Comparison of ENCODE assay signal across 8 mouse cellular contexts in genomic region chr3:88623346-88624135, GRCm38 (mm10). TPM values are rescaled to one million over a fixed set of nuclear protein-coding genes. Genes with fewer than 3 reads are reported as not detected.
A peak's percentile ranks its signal among the peaks of the same experiment; 100 is the strongest.
DNase-seq lines count a peak whose midpoint lies in the region; ATAC-seq and TF ChIP-seq lines count a peak whose summit lies in the region.

No protein-coding gene starts in this region.

- no peak for ATAC-seq in embryonic facial prominence, embryonic 11.5 days (replicated peaks; ENCODE audit: insufficient number of reproducible peaks, low FRiP score, low TSS enrichment, low read depth)
- ATAC-seq in hindbrain, embryonic 12.5 days (ENCODE audit: low FRiP score): no peak
- no peak for ATAC-seq in liver, embryonic 16.5 days (ENCODE audit: low read depth)

- peaks cover 5% of the 10 kb centered on the region; the same call in 1 of the 2 replicates for H3K4me1 ChIP-seq in embryonic facial prominence, embryonic 11.5 days (ENCODE audit: control insufficient read depth, insufficient read depth, low read length)
- peaks cover 53% of the 10 kb centered on the region for H3K4me1 ChIP-seq in hindbrain, embryonic 12.5 days
- H3K4me1 ChIP-seq in liver, embryonic 16.5 days (ENCODE audit: control insufficient read depth, low read depth, low read length): peaks cover 78% of the 10 kb centered on the region
- H3K4me1 ChIP-seq in olfactory bulb, adult 2 months (ENCODE audit: control insufficient read depth, insufficient read depth, low read length): peaks cover 53% of the 10 kb centered on the region

- peaks cover 14% of the 10 kb centered on the region for H3K36me3 ChIP-seq in C2C12 (ENCODE audit: control insufficient read depth, insufficient read depth)
- H3K36me3 ChIP-seq in embryonic facial prominence, embryonic 11.5 days (replicated peaks; ENCODE audit: control insufficient read depth, insufficient read depth, low read depth, low read length): no peaks in the 10 kb centered on the region; the same call in 1 of the 2 replicates
- H3K36me3 ChIP-seq in hindbrain, embryonic 12.5 days: peaks cover 14% of the 10 kb centered on the region; the same call in 1 of the 2 replicates
- no peaks in the 10 kb centered on the region for H3K36me3 ChIP-seq in liver, embryonic 16.5 days (ENCODE audit: control insufficient read depth, insufficient read depth)

- H3K27me3 ChIP-seq in C2C12 (ENCODE audit: control insufficient read depth, insufficient read depth, insufficient read length): no peaks in the 10 kb centered on the region
- no peaks in the 10 kb centered on the region for H3K27me3 ChIP-seq in embryonic facial prominence, embryonic 11.5 days (ENCODE audit: control insufficient read depth, insufficient read depth, low read length)
- H3K27me3 ChIP-seq in hindbrain, embryonic 12.5 days: no peaks in the 10 kb centered on the region
- H3K27me3 ChIP-seq in liver, embryonic 16.5 days (ENCODE audit: control insufficient read depth, insufficient read depth, low read depth, low read length): no peaks in the 10 kb centered on the region

- peak; percentile 65 for DNase-seq in cerebellum, adult 11-12 months
- DNase-seq in cerebellum, adult 9-10 months: no peak
- peak; percentile 60 for DNase-seq in embryonic facial prominence, embryonic 11.5 days (ENCODE audit: low spot score)
- no peak for DNase-seq in urinary bladder, adult 2 months (ENCODE audit: low spot score)

- H3K9ac ChIP-seq in embryonic facial prominence, embryonic 11.5 days (replicated peaks; ENCODE audit: low read length): peak overlapping the region; percentile 99
- peak overlapping the region; percentile 89 for H3K9ac ChIP-seq in hindbrain, embryonic 12.5 days
- H3K9ac ChIP-seq in liver, embryonic 16.5 days (ENCODE audit: low read depth, low read length): peak overlapping the region; percentile 30

- TF ChIP-seq POLR2A in olfactory bulb, adult 2 months (IDR thresholded peaks at IDR 0.05; ENCODE audit: insufficient read depth, low read depth, low read length): no peak

- H3ac ChIP-seq in C2C12 (ENCODE audit: control insufficient read depth, insufficient read length, low read depth): peak overlapping the region; percentile 80

- TF ChIP-seq CTCF in C2C12 (IDR thresholded peaks at IDR 0.05; ENCODE audit: control insufficient read depth, insufficient read depth, insufficient read length): no peak
- TF ChIP-seq CTCF in olfactory bulb, adult 2 months (IDR thresholded peaks at IDR 0.05; ENCODE audit: insufficient read depth, low read depth, low read length): no peak

- peak overlapping the region; percentile 62 for H3K4me3 ChIP-seq in C2C12 (ENCODE audit: insufficient read depth, poor library complexity, severe bottlenecking)
- H3K4me3 ChIP-seq in embryonic facial prominence, embryonic 11.5 days (ENCODE audit: low read depth, low read length): peak overlapping the region; percentile 96
- H3K4me3 ChIP-seq in hindbrain, embryonic 12.5 days: peak overlapping the region; percentile 78
- H3K4me3 ChIP-seq in liver, embryonic 16.5 days (ENCODE audit: low read depth, low read length): peak overlapping the region; percentile 77
- H3K4me3 ChIP-seq in olfactory bulb, adult 2 months (ENCODE audit: insufficient read depth, low read depth, low read length): peak overlapping the region; percentile 90

- H3K4me2 ChIP-seq in embryonic facial prominence, embryonic 11.5 days (ENCODE audit: low read depth, low read length): peak overlapping the region; percentile 92
- H3K4me2 ChIP-seq in hindbrain, embryonic 12.5 days (replicated peaks): peak overlapping the region; percentile 79
- H3K4me2 ChIP-seq in liver, embryonic 16.5 days (ENCODE audit: low read depth, low read length): peak overlapping the region; percentile 97

- peaks cover 66% of the 10 kb centered on the region for H3K79me3 ChIP-seq in C2C12 (ENCODE audit: low read depth)

- peaks cover 83% of the 10 kb centered on the region for H3K79me2 ChIP-seq in C2C12 (ENCODE audit: control insufficient read depth, insufficient read depth)

- 6% methylated on average over 15 of the region's 15 CpGs for WGBS in embryonic facial prominence, embryonic 11.5 days
- WGBS in hindbrain, embryonic 12.5 days: 2% methylated on average over 15 of the region's 15 CpGs
- WGBS in liver, embryonic 16.5 days (ENCODE audit: insufficient replicate concordance): 4% methylated on average over 15 of the region's 15 CpGs
- WGBS in olfactory bulb, adult 2 months: 3% methylated on average over 15 of the region's 15 CpGs

- H3K27ac ChIP-seq in embryonic facial prominence, embryonic 11.5 days (replicated peaks; ENCODE audit: low read depth, low read length): peak overlapping the region; percentile 91
- H3K27ac ChIP-seq in hindbrain, embryonic 12.5 days: peak overlapping the region; percentile 98
- peak overlapping the region; percentile 75 for H3K27ac ChIP-seq in liver, embryonic 16.5 days (ENCODE audit: low read length)
- H3K27ac ChIP-seq in olfactory bulb, adult 2 months (ENCODE audit: insufficient read depth, low read depth, low read length): peak overlapping the region; percentile 97

- H3K9me3 ChIP-seq in embryonic facial prominence, embryonic 11.5 days (replicated peaks; ENCODE audit: control insufficient read depth, low read length): no peaks in the 10 kb centered on the region
- no peaks in the 10 kb centered on the region for H3K9me3 ChIP-seq in hindbrain, embryonic 12.5 days (replicated peaks)
- H3K9me3 ChIP-seq in liver, embryonic 16.5 days (replicated peaks; ENCODE audit: control insufficient read depth, low read length): no peaks in the 10 kb centered on the region

TF ChIP-seq in C2C12, 6 proteins besides CTCF, POLR2A, EP300 and RAD21:
- TF ChIP-seq MAX (IDR thresholded peaks at IDR 0.05): no peak
- TF ChIP-seq FOSL1 (IDR thresholded peaks at IDR 0.05; ENCODE audit: insufficient read depth, low read length, poor library complexity, severe bottlenecking): no peak
- no peak for TF ChIP-seq USF1 (IDR thresholded peaks at IDR 0.05; ENCODE audit: low read depth)
- TF ChIP-seq MYOG (IDR thresholded peaks at IDR 0.05; ENCODE audit: control insufficient read depth, extremely low read depth, insufficient read length): no peak
- TF ChIP-seq CEBPB (IDR thresholded peaks at IDR 0.05; ENCODE audit: low read depth): no peak
- no peak for TF ChIP-seq MYOD1 (IDR thresholded peaks at IDR 0.05; ENCODE audit: control insufficient read depth, insufficient read length, low read depth)

RNA-seq across cellular contexts. Expression of gene Arhgef2, which starts 17.8 kb away (rescaled TPM):
- 88.3 TPM for polyA plus RNA-seq in C2C12 (2012; fragmentation: generic; extraction: Trizol)
- polyA plus RNA-seq in embryonic facial prominence, embryonic 11.5 days (2014; fragmentation: Nextera tagmentation; extraction: Ambion mirVana): 82.2 and 89.3 TPM in 2 replicates
- 171 and 179 TPM in 2 replicates for polyA plus RNA-seq in hindbrain, embryonic 12.5 days (2016; fragmentation: Nextera tagmentation; extraction: Ambion mirVana)
- polyA plus RNA-seq in liver, embryonic 16.5 days (2015; fragmentation: Nextera tagmentation; extraction: Ambion mirVana): 16.4 and 20.0 TPM in 2 replicates
- polyA plus RNA-seq in olfactory bulb, adult 2 months (2012; ENCODE audit: insufficient read depth, insufficient read length, low replicate concordance, missing spikeins): not detected in 2 replicates
- polyA plus RNA-seq in urinary bladder, adult 2 months (2012; rRNA removed): 47.7 and 57.3 TPM in 2 replicates

RNA-seq across cellular contexts. Expression of gene Rxfp4, which starts 29.4 kb away (rescaled TPM):
- polyA plus RNA-seq in C2C12 (2012; fragmentation: generic; extraction: Trizol): 0.05 TPM
- polyA plus RNA-seq in embryonic facial prominence, embryonic 11.5 days (2014; fragmentation: Nextera tagmentation; extraction: Ambion mirVana): not detected in 2 replicates
- polyA plus RNA-seq in hindbrain, embryonic 12.5 days (2016; fragmentation: Nextera tagmentation; extraction: Ambion mirVana): not detected in 2 replicates
- not detected in 2 replicates for polyA plus RNA-seq in liver, embryonic 16.5 days (2015; fragmentation: Nextera tagmentation; extraction: Ambion mirVana)
- polyA plus RNA-seq in olfactory bulb, adult 2 months (2012; ENCODE audit: insufficient read depth, insufficient read length, low replicate concordance, missing spikeins): not detected in 2 replicates
- not detected in 2 replicates for polyA plus RNA-seq in urinary bladder, adult 2 months (2012; rRNA removed)

RNA-seq across cellular contexts. Expression of gene Ssr2, which starts 47.9 kb away (rescaled TPM):
- polyA plus RNA-seq in C2C12 (2012; fragmentation: generic; extraction: Trizol): 351 TPM
- 184 and 201 TPM in 2 replicates for polyA plus RNA-seq in embryonic facial prominence, embryonic 11.5 days (2014; fragmentation: Nextera tagmentation; extraction: Ambion mirVana)
- 152 and 155 TPM in 2 replicates for polyA plus RNA-seq in hindbrain, embryonic 12.5 days (2016; fragmentation: Nextera tagmentation; extraction: Ambion mirVana)
- 171 and 190 TPM in 2 replicates for polyA plus RNA-seq in liver, embryonic 16.5 days (2015; fragmentation: Nextera tagmentation; extraction: Ambion mirVana)
- polyA plus RNA-seq in olfactory bulb, adult 2 months (2012; ENCODE audit: insufficient read depth, insufficient read length, low replicate concordance, missing spikeins): not detected in 2 replicates
- 128 and 150 TPM in 2 replicates for polyA plus RNA-seq in urinary bladder, adult 2 months (2012; rRNA removed)

Comparison
In these comparisons a context has a peak if more than half of its experiments do, and no peak if none do; other contexts are left out.
1. DNase-seq: peak in cerebellum, adult 11-12 months (single experiment) and embryonic facial prominence, embryonic 11.5 days (single experiment); none in cerebellum, adult 9-10 months (single experiment) and urinary bladder, adult 2 months (single experiment).
2. H3K9ac ChIP-seq: peak in every context shown above with its lines; median percentile 99 in embryonic facial prominence, embryonic 11.5 days; 89 in hindbrain, embryonic 12.5 days; 30 in liver, embryonic 16.5 days.
3. Peak in every context shown above with its lines, with median percentiles within 50 percentile points of each other: H3K4me3 ChIP-seq, H3K27ac ChIP-seq and H3K4me2 ChIP-seq.